Mouse (Mus musculus): ENCODE measurements around the gene Vmn1r148. TPM values are rescaled to one million over a fixed set of nuclear protein-coding genes. Genes with fewer than 3 reads are reported as not detected.
"Not testable (repeated sequence)": the region's sequence is repeated elsewhere in the genome, so short reads cannot be mapped to it uniquely, and the experiment has no call there.

Gene Vmn1r148
- polyA plus RNA-seq (2012; rRNA removed), result not detected in 2 replicates

- H3K27ac ChIP-seq (ENCODE audit: insufficient read depth, low read depth, low read length); H3K36me3 ChIP-seq (ENCODE audit: control insufficient read depth, insufficient read depth, low read length); H3K4me1 ChIP-seq (ENCODE audit: control insufficient read depth, insufficient read depth, insufficient read length, low read length); H3K27me3 ChIP-seq (ENCODE audit: control insufficient read depth, insufficient read depth, low read length); H3K4me3 ChIP-seq (ENCODE audit: low read depth, low read length): not testable (repeated sequence)
- WGBS, result no CpG with 5 or more reads among the region's 3 CpGs
Observed at GRCm38 (mm10) chr7:22413283-22413682, at the start of gene Vmn1r148. Vmn1r148 (plus strand) TSS chr7:22413583.

DNA sequence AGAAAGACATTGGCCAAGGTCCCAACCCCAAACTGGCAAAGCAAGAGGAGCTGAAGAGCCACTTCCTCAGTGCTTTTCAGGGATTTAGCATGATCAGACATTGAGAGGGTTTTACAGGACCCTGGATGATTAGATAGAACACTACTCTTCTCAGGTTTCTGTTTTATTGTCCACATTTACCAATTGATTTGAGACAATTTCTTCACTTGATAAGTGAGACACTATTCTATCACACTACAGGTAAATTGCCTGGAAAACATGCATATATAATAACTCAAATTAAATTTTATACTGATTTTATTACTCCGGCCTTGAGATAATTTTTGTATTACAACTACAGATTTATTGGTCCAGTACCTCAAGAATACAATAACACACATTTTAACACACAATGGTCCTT is 42.4 kb upstream of the Vmn1r148 start, which contains the start of gene Gm8660:
Gene Gm8660, minus strand, starts transcription at position 101 of the 400 bp plus-strand sequence.
- H3K4me1 ChIP-seq (ENCODE audit: control insufficient read depth, insufficient read depth, insufficient read length, low read length); H3K27ac ChIP-seq (ENCODE audit: insufficient read depth, low read depth, low read length); H3K4me3 ChIP-seq (ENCODE audit: low read depth, low read length); H3K27me3 ChIP-seq (ENCODE audit: control insufficient read depth, insufficient read depth, low read length); H3K36me3 ChIP-seq (ENCODE audit: control insufficient read depth, insufficient read depth, low read length): not testable (repeated sequence)
- WGBS, result no CpG with 5 or more reads among the region's 1 CpGs

DNA sequence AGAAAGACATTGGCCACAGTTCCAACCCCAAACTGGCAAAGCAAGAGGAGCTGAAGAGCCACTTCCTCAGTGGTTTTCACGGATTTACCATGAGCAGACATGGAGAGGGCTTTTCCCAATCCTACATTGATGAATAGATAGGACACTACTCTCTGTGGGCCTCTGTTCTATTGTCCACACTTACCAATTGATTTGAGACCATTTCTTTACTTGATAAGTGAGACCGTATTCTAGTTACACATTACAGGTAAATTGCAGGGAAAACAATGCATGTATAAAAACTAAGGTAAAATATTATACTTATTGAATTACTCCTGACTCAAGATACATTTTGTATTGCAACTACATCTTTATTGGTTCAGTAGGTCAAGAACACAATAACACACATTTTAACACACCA is 24.7 kb downstream of the Vmn1r148 start, which contains the start of gene Vmn1r149:
Gene Vmn1r149, minus strand, starts transcription at position 101 of the 400 bp plus-strand sequence.
- H3K36me3 ChIP-seq (ENCODE audit: control insufficient read depth, insufficient read depth, low read length); H3K4me1 ChIP-seq (ENCODE audit: control insufficient read depth, insufficient read depth, insufficient read length, low read length); H3K4me3 ChIP-seq (ENCODE audit: low read depth, low read length); H3K27me3 ChIP-seq (ENCODE audit: control insufficient read depth, insufficient read depth, low read length); H3K27ac ChIP-seq (ENCODE audit: insufficient read depth, low read depth, low read length): not testable (repeated sequence)
- no CpG with 5 or more reads among the region's 2 CpGs for WGBS

GRCm38 (mm10) chr7:22463975-22464374 is 50.6 kb downstream of the Vmn1r148 start, which contains the start of gene Gm10665:
Gm10665 (minus strand) TSS chr7:22464075.
- no CpG with 5 or more reads among the region's 5 CpGs for WGBS
- H3K4me3 ChIP-seq (ENCODE audit: low read depth, low read length), result not testable (repeated sequence)

More at GRCm38 (mm10) chr7:22463975-22464374, 50.6 kb downstream of the Vmn1r148 start, which contains the start of gene Gm10665:
- H3K27ac ChIP-seq (ENCODE audit: insufficient read depth, low read depth, low read length); H3K4me1 ChIP-seq (ENCODE audit: control insufficient read depth, insufficient read depth, insufficient read length, low read length); H3K27me3 ChIP-seq (ENCODE audit: control insufficient read depth, insufficient read depth, low read length); H3K36me3 ChIP-seq (ENCODE audit: control insufficient read depth, insufficient read depth, low read length): not testable (repeated sequence)

Other genes with a start within 250 kb of the Vmn1r148 start
- not detected in 2 replicates for gene Vmn1r142, start 249.5 kb upstream of the Vmn1r148 start, polyA plus RNA-seq (2012; rRNA removed)
- gene Vmn1r143, start 224.2 kb upstream of the Vmn1r148 start, polyA plus RNA-seq (2012; rRNA removed), result not detected in 2 replicates
- not detected in 2 replicates for gene Gm8653, start 212.3 kb upstream of the Vmn1r148 start, polyA plus RNA-seq (2012; rRNA removed)
- gene Gm8453, start 184.1 kb upstream of the Vmn1r148 start, polyA plus RNA-seq (2012; rRNA removed), result not detected in 2 replicates
- not detected in 2 replicates for gene Gm4187, start 83.9 kb upstream of the Vmn1r148 start, polyA plus RNA-seq (2012; rRNA removed)
- not detected in 2 replicates for gene Gm8660, start 42.5 kb upstream of the Vmn1r148 start, polyA plus RNA-seq (2012; rRNA removed)
- not detected in 2 replicates for gene Vmn1r149, start 24.6 kb downstream of the Vmn1r148 start, polyA plus RNA-seq (2012; rRNA removed)
- not detected in 2 replicates for gene Gm10665, start 50.5 kb downstream of the Vmn1r148 start, polyA plus RNA-seq (2012; rRNA removed)
- gene Vmn1r151, start 86.1 kb downstream of the Vmn1r148 start, polyA plus RNA-seq (2012; rRNA removed), result not detected in 2 replicates
- gene Vmn1r152, start 109.4 kb downstream of the Vmn1r148 start, polyA plus RNA-seq (2012; rRNA removed), result not detected in 2 replicates
- not detected in 2 replicates for gene Gm8677, start 121.3 kb downstream of the Vmn1r148 start, polyA plus RNA-seq (2012; rRNA removed)
- not detected in 2 replicates for gene Gm4201, start 151.8 kb downstream of the Vmn1r148 start, polyA plus RNA-seq (2012; rRNA removed)
- not detected in 2 replicates for gene Gm4565, start 174.5 kb downstream of the Vmn1r148 start, polyA plus RNA-seq (2012; rRNA removed)
- gene Vmn1r155, start 244.4 kb downstream of the Vmn1r148 start, polyA plus RNA-seq (2012; rRNA removed), result not detected in 2 replicates